Mouse (Mus musculus) lung, embryonic 16.5 days (tissue): ENCODE measurements around the gene Barhl2. TPM values are rescaled to one million over a fixed set of nuclear protein-coding genes. Genes with fewer than 3 reads are reported as not detected.
A peak's percentile ranks its signal among the peaks of the same experiment; 100 is the strongest.

Experiments used
- ATAC-seq: fragments of 200-750 bp; cut with Nextera tagmentation; 2 replicates; pipeline ENCODE4 v1.8.0; 2017; ENCODE audit warnings: low read depth, mild to moderate bottlenecking, moderate library complexity
- H3K27ac ChIP-seq: fragments of 300-500 bp; sonication (generic); 2 replicates; pipeline ENCODE4 v1.5.1; 2014; ENCODE audit warnings: mild to moderate bottlenecking, control low read depth, low read length
- H3K27me3 ChIP-seq: fragments of 300-500 bp; sonication (generic); 2 replicates; pipeline ENCODE4 v1.6.1; 2014; ENCODE audit warnings: low read depth, low read length, mixed read lengths; ENCODE audit not compliant: control insufficient read depth, insufficient read depth
- H3K36me3 ChIP-seq: fragments of 300-500 bp; sonication (generic); 2 replicates; pipeline ENCODE4 v1.6.1; 2014; ENCODE audit warnings: low read length; ENCODE audit not compliant: control insufficient read depth, insufficient read depth
- H3K4me1 ChIP-seq: fragments of 300-500 bp; sonication (generic); replicated peaks from 2 replicates; pipeline ENCODE4 v1.6.1; 2014; ENCODE audit warnings: low read length, mixed read lengths; ENCODE audit not compliant: control insufficient read depth, insufficient read depth
- H3K4me2 ChIP-seq: fragments of 300-500 bp; sonication (generic); 2 replicates; pipeline ENCODE4 v1.6.1; 2014; ENCODE audit warnings: low read depth, low read length, control low read depth
- H3K4me3 ChIP-seq: fragments of 300-500 bp; sonication (generic); 2 replicates; pipeline ENCODE4 v1.5.1; 2014; ENCODE audit warnings: mild to moderate bottlenecking, low read length, control low read depth
- H3K9ac ChIP-seq: fragments of 300-500 bp; sonication (generic); 2 replicates; pipeline ENCODE4 v1.6.1; 2014; ENCODE audit warnings: low read length, control low read depth
- H3K9me3 ChIP-seq: fragments of 300-500 bp; sonication (generic); 2 replicates; pipeline ENCODE4 v1.6.1; 2016; ENCODE audit warnings: low read length; ENCODE audit not compliant: control insufficient read depth
- WGBS: fragments of 180-500 bp; shearing (Covaris S2); extraction: QIAGEN DNeasy Blood & Tissue Kit; methylation state at CpG from one replicate; pipeline ENCODE4 v1.1.7; 2014; 5-methylcytosine and 5-hydroxymethylcytosine counted together
- polyA plus RNA-seq: library from polyadenylated mRNA; unstranded; fragments of >200 nt; fragmentation: Nextera tagmentation; extraction: Ambion mirVana; gene quantifications from 2 replicates; pipeline ENCODE4 v1.2.1, GENCODE M21; 2015

The Barhl2 gene
- polyA plus RNA-seq, 1 experiment from 2014 or later, result not detected

GRCm38 (mm10) chr5:106457111-106457925 is 648 bp downstream of the Barhl2 start:
- peaks cover 93% of the 10 kb centered on the region for H3K27me3 ChIP-seq
- no peak for ATAC-seq
- no peak overlapping the region for H3K27ac ChIP-seq
- WGBS, result under 1% methylated on average over 63 of the region's 63 CpGs
- peaks cover 14% of the 10 kb centered on the region for H3K4me1 ChIP-seq
- H3K4me2 ChIP-seq, result no peak overlapping the region
- no peaks in the 10 kb centered on the region for H3K36me3 ChIP-seq
- no peak overlapping the region for H3K9ac ChIP-seq
- no peak overlapping the region for H3K4me3 ChIP-seq
- no peaks in the 10 kb centered on the region for H3K9me3 ChIP-seq

- no peak for ATAC-seq
- H3K36me3 ChIP-seq, result no peaks in the 10 kb centered on the region
- no peak overlapping the region for H3K4me2 ChIP-seq
- H3K27me3 ChIP-seq, result peaks cover 93% of the 10 kb centered on the region
- H3K4me1 ChIP-seq, result peaks cover 14% of the 10 kb centered on the region
- H3K4me3 ChIP-seq, result no peak overlapping the region
- no peaks in the 10 kb centered on the region for H3K9me3 ChIP-seq
- 4% methylated on average over 7 of the region's 7 CpGs for WGBS
- H3K9ac ChIP-seq, result no peak overlapping the region
- no peak overlapping the region for H3K27ac ChIP-seq
Measured at GRCm38 (mm10) chr5:106455984-106456383, 2.0 kb downstream of the Barhl2 start.

- H3K4me2 ChIP-seq, result no peak overlapping the region
- H3K9ac ChIP-seq, result no peak overlapping the region
- peaks cover 14% of the 10 kb centered on the region for H3K4me1 ChIP-seq
- no peaks in the 10 kb centered on the region for H3K36me3 ChIP-seq
- no peak overlapping the region for H3K27ac ChIP-seq
- ATAC-seq, result no peak
- H3K9me3 ChIP-seq, result no peaks in the 10 kb centered on the region
- WGBS, result 2% methylated on average over 17 of the region's 17 CpGs
- no peak overlapping the region for H3K4me3 ChIP-seq
- H3K27me3 ChIP-seq, result peaks cover 93% of the 10 kb centered on the region
Measured at GRCm38 (mm10) chr5:106455106-106455920, 2.7 kb downstream of the Barhl2 start.

GRCm38 (mm10) chr5:106454411-106455105 is 3.4 kb downstream of the Barhl2 start:
- no peak overlapping the region for H3K9ac ChIP-seq
- 2% methylated on average over 9 of the region's 9 CpGs for WGBS
- peaks cover 14% of the 10 kb centered on the region for H3K4me1 ChIP-seq
- no peaks in the 10 kb centered on the region for H3K36me3 ChIP-seq
- peaks cover 93% of the 10 kb centered on the region for H3K27me3 ChIP-seq
- H3K27ac ChIP-seq, result no peak overlapping the region
- no peak overlapping the region for H3K4me2 ChIP-seq
- ATAC-seq, result no peak
- H3K9me3 ChIP-seq, result no peaks in the 10 kb centered on the region
- H3K4me3 ChIP-seq, result no peak overlapping the region

DNA sequence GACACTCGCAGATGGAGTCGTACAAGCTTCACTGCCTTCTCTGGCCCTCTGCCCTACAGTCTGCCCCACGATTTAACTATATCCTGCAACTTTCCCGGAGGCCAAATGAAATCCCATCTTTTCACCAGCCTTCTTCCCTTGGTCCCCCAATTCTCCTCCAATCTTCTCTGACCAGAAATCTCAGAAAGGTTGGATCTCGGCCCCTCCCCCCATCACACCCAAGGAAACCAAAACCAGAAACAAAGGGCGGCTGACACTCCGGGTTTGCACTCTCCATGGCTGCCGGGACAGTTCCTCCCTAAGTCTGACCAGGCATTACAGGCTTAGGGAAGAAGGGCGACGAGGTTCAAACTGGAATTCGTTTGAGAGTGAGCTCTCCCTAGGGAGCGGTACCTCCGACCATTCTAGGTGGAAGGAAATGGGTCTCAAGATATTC is 4.1 kb downstream of the Barhl2 start:
- no peak for ATAC-seq
- H3K9ac ChIP-seq, result no peak overlapping the region
- H3K27me3 ChIP-seq, result peaks cover 93% of the 10 kb centered on the region
- H3K4me1 ChIP-seq, result peaks cover 9% of the 10 kb centered on the region
- H3K4me3 ChIP-seq, result 0 out of 2 replicates have a peak overlapping the region, but pooled peaks have one; percentile 5
- under 1% methylated on average over 13 of the region's 13 CpGs for WGBS
- no peaks in the 10 kb centered on the region for H3K9me3 ChIP-seq
- no peak overlapping the region for H3K27ac ChIP-seq
- H3K36me3 ChIP-seq, result no peaks in the 10 kb centered on the region
- no peak overlapping the region for H3K4me2 ChIP-seq

DNA sequence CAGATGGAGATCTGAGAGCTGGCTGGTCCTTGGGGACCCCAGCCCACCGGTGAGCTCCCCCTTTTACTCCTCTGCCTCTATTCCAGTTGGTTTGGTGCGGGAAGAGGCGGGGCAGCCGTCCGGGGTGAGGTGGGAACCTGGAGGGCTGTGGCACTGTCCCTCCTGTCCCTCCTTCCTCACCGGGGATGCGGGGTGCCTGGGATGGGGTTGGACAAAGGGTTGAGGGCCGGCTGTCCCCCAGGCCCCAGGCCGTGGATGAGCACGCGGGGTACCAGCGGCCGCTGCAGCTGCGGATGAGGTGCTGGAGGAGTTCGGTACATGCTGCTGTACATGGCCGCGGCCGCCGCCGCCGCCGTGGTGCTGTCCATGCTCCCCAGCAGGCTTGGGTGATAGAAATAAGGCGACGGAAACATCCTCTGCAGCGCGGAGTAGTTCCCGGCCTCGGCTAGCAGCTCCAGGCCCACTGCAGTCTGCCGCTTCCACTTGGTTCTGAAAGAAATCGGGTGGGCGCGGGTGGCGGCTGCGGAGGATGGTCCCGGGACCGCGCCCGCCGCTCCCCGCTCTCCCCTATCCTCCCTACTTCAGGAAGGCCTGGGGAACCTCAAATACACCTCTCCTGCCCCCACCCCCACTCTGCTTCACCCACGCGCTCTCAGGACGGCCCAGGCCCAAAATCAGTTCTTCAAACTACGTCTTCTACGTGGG is 4.6 kb downstream of the Barhl2 start:
- no peak overlapping the region for H3K4me2 ChIP-seq
- H3K36me3 ChIP-seq, result no peaks in the 10 kb centered on the region
- no peak overlapping the region for H3K27ac ChIP-seq
- no peak overlapping the region for H3K4me3 ChIP-seq
- peaks cover 93% of the 10 kb centered on the region for H3K27me3 ChIP-seq
- H3K9ac ChIP-seq, result no peak overlapping the region
- H3K9me3 ChIP-seq, result no peaks in the 10 kb centered on the region
- under 1% methylated on average over 45 of the region's 45 CpGs for WGBS
- peak; percentile 37; the same call in 1 of the 2 replicates for ATAC-seq
- peaks cover 5% of the 10 kb centered on the region for H3K4me1 ChIP-seq

GRCm38 (mm10) chr5:106452686-106453085 is 5.3 kb downstream of the Barhl2 start:
- Histone ChIP-seq H3K4me1 (no peaks in the 10 kb centered on the region; the same call in 1 of the 2 replicates), H3K27ac (no peak overlapping the region), H3K4me3 (no peak overlapping the region), H3K9me3 (no peaks in the 10 kb centered on the region), H3K4me2 (no peak overlapping the region), H3K27me3 (peaks cover 93% of the 10 kb centered on the region), H3K9ac (no peak overlapping the region), H3K36me3 (no peaks in the 10 kb centered on the region)
- no peak for ATAC-seq
- 10% methylated on average over 4 of the region's 4 CpGs for WGBS

DNA sequence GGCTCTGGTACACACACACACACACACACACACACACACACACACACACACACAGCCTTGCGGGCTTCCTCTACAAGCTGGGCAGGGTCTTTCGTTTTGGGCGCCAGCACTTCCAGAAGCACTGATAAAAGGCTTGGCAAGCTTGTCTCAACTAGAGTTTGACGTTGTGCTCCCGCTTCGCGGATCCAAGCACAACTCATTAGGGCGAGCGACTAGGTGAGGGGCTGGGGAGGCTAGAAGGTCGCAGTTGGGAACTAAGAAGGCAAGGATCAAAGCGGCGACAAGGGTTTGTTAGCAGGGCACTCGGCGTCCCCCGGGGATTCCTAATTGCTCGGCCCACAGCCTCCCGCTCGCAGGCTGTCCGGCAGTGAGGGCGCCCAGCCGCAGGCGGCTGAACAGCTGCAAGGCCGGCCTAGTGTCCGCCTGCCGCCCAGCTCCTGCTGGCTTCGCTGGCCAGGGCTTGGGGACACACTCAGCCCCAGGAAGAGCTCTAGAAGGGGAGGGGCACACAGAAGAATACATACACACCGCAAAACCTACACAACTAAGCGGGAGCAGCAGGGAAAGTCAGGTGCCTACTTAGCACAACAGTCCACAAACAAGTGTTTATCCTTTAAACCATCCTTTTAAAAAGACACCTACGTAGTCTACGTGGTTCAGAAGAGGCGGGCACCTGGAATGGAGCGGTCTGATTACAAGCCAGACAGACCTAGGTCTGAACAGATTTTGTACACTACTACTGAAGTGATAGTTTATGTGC is 6.1 kb downstream of the Barhl2 start:
- H3K4me3 ChIP-seq, result no peak overlapping the region

More for the DNA sequence above, 6.1 kb downstream of the Barhl2 start:
- H3K27me3 ChIP-seq, result peaks cover 93% of the 10 kb centered on the region
- no peak overlapping the region for H3K4me2 ChIP-seq
- no peak overlapping the region for H3K9ac ChIP-seq
- WGBS, result under 1% methylated on average over 32 of the region's 32 CpGs
- no peaks in the 10 kb centered on the region for H3K36me3 ChIP-seq
- no peak overlapping the region for H3K27ac ChIP-seq
- H3K4me1 ChIP-seq, result no peaks in the 10 kb centered on the region; the same call in 1 of the 2 replicates
- H3K9me3 ChIP-seq, result no peaks in the 10 kb centered on the region
- ATAC-seq, result peak; percentile 36; the same call in 1 of the 2 replicates
